Mouse (Mus musculus): ENCODE results near the gene Synpr. TPM values are rescaled to one million over a fixed set of nuclear protein-coding genes. Genes with fewer than 3 reads are reported as not detected.
A peak's percentile ranks its signal among the peaks of the same experiment; 100 is the strongest.
"Not testable (repeated sequence)": the region's sequence is repeated elsewhere in the genome, so short reads cannot be mapped to it uniquely, and the experiment has no call there.

Gene Synpr
- polyA plus RNA-seq (2016; fragmentation: Nextera tagmentation; extraction: Ambion mirVana): 22.5 and 27.2 TPM in 2 replicates

GRCm38 (mm10) chr14:13284091-13284844 lies at the start of gene Synpr:
Gene Synpr (plus strand): TSS chr14:13284780.
- H3K9ac ChIP-seq: peak within 1 kb of the TSS; percentile 51
- H3K27me3 ChIP-seq: peaks cover 9% of the 10 kb centered on the region; the same call in 1 of the 2 replicates
- H3K36me3 ChIP-seq: no peaks in the 10 kb centered on the region
- H3K4me1 ChIP-seq: peaks cover 9% of the 10 kb centered on the region; the same call in 1 of the 2 replicates
- H3K27ac ChIP-seq: no peak within 1 kb of the TSS
- H3K4me2 ChIP-seq (replicated peaks): peak within 1 kb of the TSS; percentile 80
- H3K4me3 ChIP-seq: peak within 1 kb of the TSS; percentile 37
- WGBS: 8% methylated on average over 27 of the region's 27 CpGs
- peak; percentile 100 for ATAC-seq (ENCODE audit: low FRiP score)
- no peaks in the 10 kb centered on the region for H3K9me3 ChIP-seq (replicated peaks)

GRCm38 (mm10) chr14:13236929-13237328 lies 47.7 kb upstream of the Synpr start:
- 15% methylated on average over 1 of the region's 1 CpGs for WGBS
- Histone ChIP-seq H3K36me3 (no peaks in the 10 kb centered on the region), H3K4me2 (replicated peaks) (no peak overlapping the region), H3K9me3 (replicated peaks) (no peaks in the 10 kb centered on the region), H3K27ac (no peak overlapping the region), H3K27me3 (no peaks in the 10 kb centered on the region), H3K4me3 (no peak overlapping the region), H3K9ac (no peak overlapping the region), H3K4me1 (no peaks in the 10 kb centered on the region)
- ATAC-seq (ENCODE audit: low FRiP score): no peak

GRCm38 (mm10) chr14:13247431-13247830 lies 37.1 kb upstream of the Synpr start:
- Histone ChIP-seq H3K27me3 (no peaks in the 10 kb centered on the region), H3K4me2 (replicated peaks) (no peak overlapping the region), H3K9me3 (replicated peaks) (no peaks in the 10 kb centered on the region), H3K4me3 (no peak overlapping the region), H3K9ac (no peak overlapping the region), H3K4me1 (no peaks in the 10 kb centered on the region), H3K27ac (no peak overlapping the region), H3K36me3 (no peaks in the 10 kb centered on the region)
- no peak for ATAC-seq (ENCODE audit: low FRiP score)
- 61% methylated on average over 4 of the region's 4 CpGs for WGBS

- Histone ChIP-seq H3K4me3 (no peak overlapping the region), H3K4me1 (no peaks in the 10 kb centered on the region), H3K9me3 (replicated peaks) (no peaks in the 10 kb centered on the region), H3K27me3 (no peaks in the 10 kb centered on the region), H3K4me2 (replicated peaks) (no peak overlapping the region), H3K36me3 (no peaks in the 10 kb centered on the region), H3K27ac (no peak overlapping the region), H3K9ac (no peak overlapping the region)
- no peak for ATAC-seq (ENCODE audit: low FRiP score)
Measured at GRCm38 (mm10) chr14:13249361-13249760, 35.2 kb upstream of the Synpr start.

GRCm38 (mm10) chr14:13252594-13252993 lies 32.0 kb upstream of the Synpr start:
- Histone ChIP-seq H3K9me3 (replicated peaks) (no peaks in the 10 kb centered on the region), H3K4me1 (no peaks in the 10 kb centered on the region), H3K27me3 (no peaks in the 10 kb centered on the region), H3K36me3 (no peaks in the 10 kb centered on the region), H3K4me3 (no peak overlapping the region), H3K27ac (no peak overlapping the region), H3K4me2 (replicated peaks) (no peak overlapping the region), H3K9ac (no peak overlapping the region)
- ATAC-seq (ENCODE audit: low FRiP score): no peak
- WGBS: 95% methylated on average over 1 of the region's 1 CpGs

- not testable (repeated sequence) for H3K36me3 ChIP-seq; H3K9ac ChIP-seq; H3K27ac ChIP-seq; H3K4me1 ChIP-seq; H3K4me2 ChIP-seq (replicated peaks); H3K4me3 ChIP-seq; ATAC-seq (ENCODE audit: low FRiP score); H3K27me3 ChIP-seq; H3K9me3 ChIP-seq (replicated peaks)
- 96% methylated on average over 2 of the region's 2 CpGs for WGBS
Measured at GRCm38 (mm10) chr14:13254741-13255140, 29.8 kb upstream of the Synpr start.

- Histone ChIP-seq H3K9ac (no peak overlapping the region), H3K9me3 (replicated peaks) (no peaks in the 10 kb centered on the region), H3K27me3 (no peaks in the 10 kb centered on the region), H3K36me3 (no peaks in the 10 kb centered on the region), H3K4me1 (no peaks in the 10 kb centered on the region), H3K4me2 (replicated peaks) (no peak overlapping the region), H3K4me3 (no peak overlapping the region), H3K27ac (no peak overlapping the region)
- ATAC-seq (ENCODE audit: low FRiP score): peak; percentile 69
- WGBS: 39% methylated on average over 1 of the region's 1 CpGs
Measured at GRCm38 (mm10) chr14:13262406-13262805, 22.2 kb upstream of the Synpr start.

GRCm38 (mm10) chr14:13266331-13266730 lies 18.2 kb upstream of the Synpr start:
- Histone ChIP-seq H3K4me2 (replicated peaks) (no peak overlapping the region), H3K9ac (no peak overlapping the region), H3K4me3 (no peak overlapping the region), H3K27ac (no peak overlapping the region), H3K4me1 (no peaks in the 10 kb centered on the region), H3K9me3 (replicated peaks) (no peaks in the 10 kb centered on the region), H3K27me3 (no peaks in the 10 kb centered on the region), H3K36me3 (no peaks in the 10 kb centered on the region)
- WGBS: 78% methylated on average over 2 of the region's 2 CpGs
- ATAC-seq (ENCODE audit: low FRiP score): no peak

- Histone ChIP-seq H3K27me3 (no peaks in the 10 kb centered on the region), H3K36me3 (no peaks in the 10 kb centered on the region), H3K4me1 (no peaks in the 10 kb centered on the region), H3K9ac (no peak overlapping the region), H3K27ac (no peak overlapping the region), H3K4me3 (no peak overlapping the region), H3K9me3 (replicated peaks) (no peaks in the 10 kb centered on the region), H3K4me2 (replicated peaks) (no peak overlapping the region)
- WGBS: 90% methylated on average over 4 of the region's 4 CpGs
- no peak for ATAC-seq (ENCODE audit: low FRiP score)
Measured at GRCm38 (mm10) chr14:13267181-13267580, 17.4 kb upstream of the Synpr start.

GRCm38 (mm10) chr14:13283211-13283610 lies 1.4 kb upstream of the Synpr start:
- peaks cover 9% of the 10 kb centered on the region; the same call in 1 of the 2 replicates for H3K4me1 ChIP-seq
- no peak overlapping the region for H3K4me3 ChIP-seq
- no peak overlapping the region for H3K9ac ChIP-seq
- H3K4me2 ChIP-seq (replicated peaks): no peak overlapping the region
- 78% methylated on average over 4 of the region's 4 CpGs for WGBS
- ATAC-seq (ENCODE audit: low FRiP score): no peak
- no peak overlapping the region for H3K27ac ChIP-seq
- H3K27me3 ChIP-seq: peaks cover 9% of the 10 kb centered on the region; the same call in 1 of the 2 replicates
- H3K36me3 ChIP-seq: no peaks in the 10 kb centered on the region
- no peaks in the 10 kb centered on the region for H3K9me3 ChIP-seq (replicated peaks)

GRCm38 (mm10) chr14:13284845-13285198 lies 242 bp downstream of the Synpr start:
- peaks cover 9% of the 10 kb centered on the region; the same call in 1 of the 2 replicates for H3K27me3 ChIP-seq
- peak overlapping the region; percentile 37 for H3K4me3 ChIP-seq
- no peaks in the 10 kb centered on the region for H3K36me3 ChIP-seq
- H3K9ac ChIP-seq: peak overlapping the region; percentile 51
- H3K4me2 ChIP-seq (replicated peaks): peak overlapping the region; percentile 80
- WGBS: 15% methylated on average over 13 of the region's 13 CpGs
- H3K27ac ChIP-seq: no peak overlapping the region
- H3K9me3 ChIP-seq (replicated peaks): no peaks in the 10 kb centered on the region
- peak; percentile 71; the same call in 1 of the 2 replicates for ATAC-seq (ENCODE audit: low FRiP score)
- H3K4me1 ChIP-seq: peaks cover 9% of the 10 kb centered on the region; the same call in 1 of the 2 replicates

GRCm38 (mm10) chr14:13285341-13286130 lies 956 bp downstream of the Synpr start:
- no peak for ATAC-seq (ENCODE audit: low FRiP score)
- no peaks in the 10 kb centered on the region for H3K36me3 ChIP-seq
- no peaks in the 10 kb centered on the region for H3K9me3 ChIP-seq (replicated peaks)
- 0 out of 2 replicates have a peak overlapping the region, but pooled peaks have one; percentile 37 for H3K4me3 ChIP-seq
- no peak overlapping the region for H3K9ac ChIP-seq
- peaks cover 9% of the 10 kb centered on the region; the same call in 1 of the 2 replicates for H3K4me1 ChIP-seq
- peak overlapping the region; percentile 80 for H3K4me2 ChIP-seq (replicated peaks)
- 81% methylated on average over 10 of the region's 10 CpGs for WGBS
- H3K27ac ChIP-seq: no peak overlapping the region
- H3K27me3 ChIP-seq: peaks cover 9% of the 10 kb centered on the region; the same call in 1 of the 2 replicates
